11 mouse cellular contexts compared by ENCODE assay signal in genomic region chr2:65619781-65620180, GRCm38 (mm10). TPM values are rescaled to one million over a fixed set of nuclear protein-coding genes. Genes with fewer than 3 reads are reported as not detected.
DNase-seq lines count a peak whose midpoint lies in the region; ATAC-seq and TF ChIP-seq lines count a peak whose summit lies in the region.
"Had no signal": no experiment of that assay in that cellular context is flagged by ENCODE, and none has a peak within 500 bp of the region (broad histone marks: within the 10 kb centered on the region; RNA-seq: fewer than 3 reads in every experiment).

No protein-coding gene starts in this region.

- 29% methylated on average over 5 of the region's 5 CpGs for WGBS in forebrain, embryonic 11.5 days
- WGBS in forebrain, embryonic 12.5 days: 28% methylated on average over 5 of the region's 5 CpGs
- WGBS in neural tube, embryonic 15.5 days: 24% methylated on average over 5 of the region's 5 CpGs

- H3K9me3 ChIP-seq in forebrain, embryonic 11.5 days (ENCODE audit: control insufficient read depth, low read length): no peaks in the 10 kb centered on the region
- no peaks in the 10 kb centered on the region for H3K9me3 ChIP-seq in forebrain, embryonic 12.5 days
- H3K9me3 ChIP-seq in neural tube, embryonic 15.5 days (replicated peaks): no peaks in the 10 kb centered on the region
- H3K9me3 ChIP-seq: lung, embryonic 15.5 days; stomach, embryonic 15.5 days had no signal

- no peak overlapping the region for H3K4me2 ChIP-seq in forebrain, embryonic 11.5 days (ENCODE audit: low read depth, low read length, severe bottlenecking)
- no peak overlapping the region for H3K4me2 ChIP-seq in forebrain, embryonic 12.5 days
- H3K4me2 ChIP-seq in neural tube, embryonic 15.5 days: no peak overlapping the region
- no peak overlapping the region for H3K4me2 ChIP-seq in myocyte (ENCODE audit: low read depth)
- H3K4me2 ChIP-seq: lung, embryonic 15.5 days; stomach, embryonic 15.5 days had no signal

- no peak overlapping the region for H3K27ac ChIP-seq in forebrain, embryonic 11.5 days (ENCODE audit: low read depth, low read length)
- no peak overlapping the region for H3K27ac ChIP-seq in forebrain, embryonic 12.5 days
- no peak overlapping the region for H3K27ac ChIP-seq in neural tube, embryonic 15.5 days (replicated peaks)
- H3K27ac ChIP-seq: lung, embryonic 15.5 days; stomach, embryonic 15.5 days had no signal

- no peak for ATAC-seq in forebrain, embryonic 11.5 days (replicated peaks; ENCODE audit: low FRiP score)
- no peak for ATAC-seq in forebrain, embryonic 12.5 days (ENCODE audit: low FRiP score)
- no peak for ATAC-seq in neural tube, embryonic 15.5 days (ENCODE audit: low FRiP score)

- H3K4me1 ChIP-seq in forebrain, embryonic 11.5 days (replicated peaks; ENCODE audit: control insufficient read depth, insufficient read depth, low read length): peaks cover 4% of the 10 kb centered on the region; the same call in 1 of the 2 replicates
- peaks cover 5% of the 10 kb centered on the region; the same call in 1 of the 2 replicates for H3K4me1 ChIP-seq in forebrain, embryonic 12.5 days
- H3K4me1 ChIP-seq in neural tube, embryonic 15.5 days: no peaks in the 10 kb centered on the region
- H3K4me1 ChIP-seq: lung, embryonic 15.5 days; stomach, embryonic 15.5 days had no signal

- H3K4me3 ChIP-seq in forebrain, embryonic 11.5 days (ENCODE audit: low read depth, low read length): no peak overlapping the region
- H3K4me3 ChIP-seq in forebrain, embryonic 12.5 days (replicated peaks): no peak overlapping the region
- no peak overlapping the region for H3K4me3 ChIP-seq in neural tube, embryonic 15.5 days (replicated peaks)
- H3K4me3 ChIP-seq in myocyte: no peak overlapping the region
- H3K4me3 ChIP-seq: erythroblast, embryonic 14.5 days; lung, embryonic 15.5 days; stomach, embryonic 15.5 days had no signal

- H3K27me3 ChIP-seq in forebrain, embryonic 11.5 days (ENCODE audit: control insufficient read depth, insufficient read depth, low read length): no peaks in the 10 kb centered on the region
- H3K27me3 ChIP-seq in forebrain, embryonic 12.5 days: no peaks in the 10 kb centered on the region
- no peaks in the 10 kb centered on the region for H3K27me3 ChIP-seq in neural tube, embryonic 15.5 days (replicated peaks)
- H3K27me3 ChIP-seq in myocyte (ENCODE audit: control insufficient read depth, insufficient read depth, insufficient read length): no peaks in the 10 kb centered on the region
- H3K27me3 ChIP-seq: lung, embryonic 15.5 days; stomach, embryonic 15.5 days had no signal

- TF ChIP-seq POLR2A in myocyte (IDR thresholded peaks at IDR 0.05; ENCODE audit: insufficient read length, low read depth): no peak

- peak; percentile 77 for DNase-seq in forebrain, embryonic 11.5 days (ENCODE audit: low spot score)
- DNase-seq in neural tube, embryonic 10.5 days (ENCODE audit: extremely low spot score, low spot score): peak; percentile 69
- DNase-seq in embryo, embryonic 9.5 days (ENCODE audit: extremely low spot score): peak; percentile 47
- DNase-seq in spleen, postnatal 36 days (ENCODE audit: low spot score in 2 of 2): no peak
- no peak for DNase-seq in left cerebral cortex, adult 11 months (ENCODE audit: low spot score)

- no peaks in the 10 kb centered on the region for H3K36me3 ChIP-seq in forebrain, embryonic 11.5 days (ENCODE audit: control insufficient read depth, insufficient read depth, low read length)
- no peaks in the 10 kb centered on the region for H3K36me3 ChIP-seq in forebrain, embryonic 12.5 days (replicated peaks)
- no peaks in the 10 kb centered on the region for H3K36me3 ChIP-seq in neural tube, embryonic 15.5 days
- no peaks in the 10 kb centered on the region for H3K36me3 ChIP-seq in myocyte (ENCODE audit: control insufficient read depth, insufficient read depth)
- H3K36me3 ChIP-seq: lung, embryonic 15.5 days; stomach, embryonic 15.5 days had no signal

- H3ac ChIP-seq in myocyte (ENCODE audit: control insufficient read depth, insufficient read length): no peak overlapping the region

- no peak overlapping the region for H3K9ac ChIP-seq in forebrain, embryonic 11.5 days (ENCODE audit: low read length)
- no peak overlapping the region for H3K9ac ChIP-seq in forebrain, embryonic 12.5 days
- no peak overlapping the region for H3K9ac ChIP-seq in neural tube, embryonic 15.5 days (replicated peaks)
- H3K9ac ChIP-seq: lung, embryonic 15.5 days; stomach, embryonic 15.5 days had no signal

- no peaks in the 10 kb centered on the region for H3K79me2 ChIP-seq in myocyte (ENCODE audit: control insufficient read depth, insufficient read depth)

TF ChIP-seq in myocyte, 11 proteins besides CTCF, POLR2A, EP300 and RAD21:
- TF ChIP-seq REST (IDR thresholded peaks at IDR 0.05; ENCODE audit: insufficient read depth, insufficient read length) (peak; percentile 78), POLR2AphosphoS2 (IDR thresholded peaks at IDR 0.05; ENCODE audit: insufficient read length, low read depth) (no peak), MAX (IDR thresholded peaks at IDR 0.05; ENCODE audit: low read depth) (peak; percentile 56), SRF (IDR thresholded peaks at IDR 0.05; ENCODE audit: control insufficient read depth, insufficient read length, low read depth) (no peak), CEBPB (IDR thresholded peaks at IDR 0.05; ENCODE audit: insufficient read depth, poor library complexity, severe bottlenecking) (no peak), USF1 (IDR thresholded peaks at IDR 0.05; ENCODE audit: low read depth) (no peak)

RNA-seq across cellular contexts. Expression of gene Scn2a, which starts 0.8 kb away (rescaled TPM):
- 6.4 and 6.7 TPM in 2 replicates for polyA plus RNA-seq in forebrain, embryonic 11.5 days (2014; fragmentation: Nextera tagmentation; extraction: Ambion mirVana)
- 9.4 and 12.3 TPM in 2 replicates for polyA plus RNA-seq in forebrain, embryonic 12.5 days (2016; fragmentation: Nextera tagmentation; extraction: Ambion mirVana)
- polyA plus RNA-seq in neural tube, embryonic 15.5 days (2015; fragmentation: Nextera tagmentation; extraction: Ambion mirVana): 43.0 and 50.3 TPM in 2 replicates
- 0.18 TPM for polyA plus RNA-seq in myocyte (2012; fragmentation: generic; extraction: Trizol)
- polyA plus RNA-seq: erythroblast, embryonic 14.5 days had no signal

RNA-seq across cellular contexts. Expression of gene Scn3a, which starts 52.4 kb away (rescaled TPM):
- polyA plus RNA-seq in forebrain, embryonic 11.5 days (2014; fragmentation: Nextera tagmentation; extraction: Ambion mirVana): 19.2 and 19.8 TPM in 2 replicates
- polyA plus RNA-seq in forebrain, embryonic 12.5 days (2016; fragmentation: Nextera tagmentation; extraction: Ambion mirVana): 38.0 and 40.8 TPM in 2 replicates
- 35.2 and 42.8 TPM in 2 replicates for polyA plus RNA-seq in neural tube, embryonic 15.5 days (2015; fragmentation: Nextera tagmentation; extraction: Ambion mirVana)
- 0.05 TPM for polyA plus RNA-seq in myocyte (2012; fragmentation: generic; extraction: Trizol)
- polyA plus RNA-seq: erythroblast, embryonic 14.5 days had no signal

Comparison
In these comparisons a context has a peak if more than half of its experiments do, and no peak if none do; other contexts are left out.
1. DNase-seq: peak in forebrain, embryonic 11.5 days (single experiment), neural tube, embryonic 10.5 days (single experiment) and embryo, embryonic 9.5 days (single experiment); none in spleen, postnatal 36 days (0 of 2) and left cerebral cortex, adult 11 months (single experiment).
2. RNA of gene Scn3a, which starts 52.4 kb away (polyA plus RNA-seq): 35.2 to 42.8 TPM in neural tube, embryonic 15.5 days, 38.0 to 40.8 TPM in forebrain, embryonic 12.5 days and 19.2 to 19.8 TPM in forebrain, embryonic 11.5 days; 0.05 TPM in myocyte (single experiment); every median in the first group is over 10 times any median in the second.